Mouse (Mus musculus) liver, embryonic 14.5 days (tissue): ENCODE data around the gene Wfdc3. TPM values are rescaled to one million over a fixed set of nuclear protein-coding genes. Genes with fewer than 3 reads are reported as not detected.

Experiments
- ATAC-seq: fragments of 200-750 bp; cut with Nextera tagmentation; 2 replicates; pipeline ENCODE4 v1.8.0; 2017; ENCODE audit warnings: moderate number of reproducible peaks, mild to moderate bottlenecking, moderate library complexity; ENCODE audit not compliant: insufficient read depth
- DNase-seq, 3 experiments: peaks; one replicate each; pipeline ENCODE4 v3.0.0-alpha.2; 2012 to 2013; ENCODE audit warnings: low read depth in 3 of 3, low spot score in 3 of 3
- H3K27ac ChIP-seq: fragments of 300-500 bp; sonication (generic); 2 replicates; pipeline ENCODE4 v1.5.1; 2014; ENCODE audit warnings: moderate library complexity, mild to moderate bottlenecking, control low read depth, inconsistent platforms
- H3K27me3 ChIP-seq: fragments of 300-500 bp; sonication (generic); 2 replicates; pipeline ENCODE4 v1.6.1; 2014; ENCODE audit warnings: mild to moderate bottlenecking, low read length, moderate library complexity; ENCODE audit not compliant: control insufficient read depth, insufficient read depth
- H3K36me3 ChIP-seq: fragments of 300-500 bp; sonication (generic); replicated peaks from 2 replicates; pipeline ENCODE4 v1.6.1; 2014; ENCODE audit warnings: low read depth; ENCODE audit not compliant: control insufficient read depth, insufficient read depth
- H3K4me1 ChIP-seq, 2 experiments: fragments of 200-500 bp in 1 of 2; fragments of 300-500 bp in 1 of 2; sonication (generic) in 1 of 2; replicated peaks; 2 replicates each; pipeline ENCODE4 v1.6.1; 2012 to 2014; ENCODE audit warnings: antibody characterized with exemption in 1 of 2, inconsistent platforms in 1 of 2, low read length in 1 of 2; ENCODE audit not compliant: control insufficient read depth in 2 of 2, insufficient read depth in 2 of 2
- H3K4me2 ChIP-seq: fragments of 300-500 bp; sonication (generic); 2 replicates; pipeline ENCODE4 v1.6.1; 2014; ENCODE audit warnings: low read depth, mild to moderate bottlenecking, control low read depth, moderate library complexity
- H3K4me3 ChIP-seq, 2 experiments: fragments of 200-500 bp in 1 of 2; fragments of 300-500 bp in 1 of 2; sonication (generic) in 1 of 2; 2 replicates each; pipeline ENCODE4 v1.5.1; 2012 to 2014; ENCODE audit warnings: low read depth in 2 of 2, low read length in 2 of 2, mild to moderate bottlenecking in 2 of 2, control low read depth in 1 of 2, inconsistent platforms in 1 of 2, moderate library complexity in 1 of 2; ENCODE audit not compliant: insufficient read depth in 1 of 2
- H3K9ac ChIP-seq: fragments of 300-500 bp; sonication (generic); replicated peaks from 2 replicates; pipeline ENCODE4 v1.6.1; 2014; ENCODE audit warnings: mild to moderate bottlenecking, control low read depth, moderate library complexity
- H3K9me3 ChIP-seq: fragments of 300-500 bp; sonication (generic); 2 replicates; pipeline ENCODE4 v1.6.1; 2016; ENCODE audit warnings: low read length, mixed read lengths; ENCODE audit not compliant: control insufficient read depth
- CTCF ChIP-seq: IDR thresholded peaks from 2 replicates; pipeline ENCODE4 v1.5.1; 2016; ENCODE audit warnings: antibody characterized with exemption, low read depth, control low read depth
- EP300 ChIP-seq: IDR thresholded peaks from 2 replicates; pipeline ENCODE4 v1.6.1; 2016; ENCODE audit warnings: antibody characterized with exemption, low read depth
- WGBS: fragments of 180-500 bp; shearing (Covaris S2); extraction: QIAGEN DNeasy Blood & Tissue Kit; methylation state at CpG from one replicate; pipeline ENCODE4 v1.1.7; 2014; ENCODE audit not compliant: insufficient replicate concordance; 5-methylcytosine and 5-hydroxymethylcytosine counted together
- polyA plus RNA-seq, 2 experiments: library from polyadenylated mRNA; depleted of rRNA in 1 of 2; stranded (reverse) in 1 of 2; unstranded in 1 of 2; fragments of >200 nt; fragmentation: Nextera tagmentation in 1 of 2; extraction: Ambion mirVana in 1 of 2; gene quantifications; 2 replicates each; pipeline versions ENCODE4 v1.2.1 to v1.2.3; 2012 to 2014

Wfdc3 gene
- polyA plus RNA-seq, 2 experiments, result 1.9 to 2.1 TPM

DNA sequence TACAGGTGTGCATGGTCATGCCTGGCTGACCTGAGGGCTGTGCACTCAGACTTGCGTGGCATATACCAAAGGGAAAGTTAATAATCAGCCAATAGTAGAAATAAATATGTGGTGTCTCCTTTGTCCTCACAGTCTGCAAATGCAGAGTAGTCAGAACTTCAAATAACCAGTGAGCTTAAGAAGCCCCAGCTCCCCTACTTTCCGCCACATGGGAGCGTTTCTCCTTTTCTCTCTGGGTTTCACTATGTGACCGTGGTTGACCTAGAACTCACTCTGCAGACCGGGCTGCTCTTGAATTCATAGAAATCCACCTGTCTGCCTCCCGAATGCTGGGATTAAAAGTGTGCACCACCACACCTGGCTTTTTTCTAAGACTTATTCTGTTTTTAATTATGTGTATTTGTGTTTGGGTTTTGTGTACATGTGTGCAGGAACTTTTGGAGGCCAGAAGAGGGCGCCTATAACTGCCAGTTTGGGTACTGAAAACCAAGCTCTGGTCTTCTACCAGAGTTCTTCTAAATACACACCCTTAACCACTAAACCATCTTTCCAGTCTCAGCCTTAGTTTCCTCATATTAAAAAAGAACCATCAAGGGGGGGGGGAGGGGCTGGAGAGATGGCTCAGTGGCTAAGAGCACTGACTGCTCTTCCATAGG lies 38.3 kb upstream of the Wfdc3 start:
- H3K27me3 ChIP-seq, result peaks cover 12% of the 10 kb centered on the region
- DNase-seq (no peak), ATAC-seq (no peak)
- H3K4me3 ChIP-seq, result no peak overlapping the region
- 63% methylated on average over 7 of the region's 7 CpGs for WGBS
- peak; percentile 44; the same call in 1 of the 2 replicates for TF ChIP-seq CTCF
- no peak for TF ChIP-seq EP300
- no peak overlapping the region for H3K27ac ChIP-seq
- H3K4me1 ChIP-seq, result peaks cover 14 to 24% of the 10 kb centered on the region in 2 experiments
- H3K9me3 ChIP-seq, result no peaks in the 10 kb centered on the region
- no peak overlapping the region for H3K9ac ChIP-seq
- H3K36me3 ChIP-seq, result no peaks in the 10 kb centered on the region
- H3K4me2 ChIP-seq, result no peak overlapping the region

GRCm38 (mm10) chr2:164781876-164782275 lies 36.1 kb upstream of the Wfdc3 start:
- H3K4me3 ChIP-seq, result no peak overlapping the region
- WGBS, result 56% methylated on average over 4 of the region's 4 CpGs
- H3K36me3 ChIP-seq, result no peaks in the 10 kb centered on the region
- no peak for ATAC-seq
- no peak for DNase-seq
- peaks cover 22% of the 10 kb centered on the region for H3K27me3 ChIP-seq
- H3K27ac ChIP-seq, result no peak overlapping the region
- H3K4me1 ChIP-seq, result peaks cover 7 to 13% of the 10 kb centered on the region in 2 experiments
- no peaks in the 10 kb centered on the region for H3K9me3 ChIP-seq
- TF ChIP-seq EP300, result no peak
- no peak for TF ChIP-seq CTCF
- H3K9ac ChIP-seq, result no peak overlapping the region
- no peak overlapping the region for H3K4me2 ChIP-seq

GRCm38 (mm10) chr2:164779481-164780086 lies 33.9 kb upstream of the Wfdc3 start, which contains the start of gene Tnnc2:
Tnnc2 (minus strand) TSS chr2:164779967.
- peaks cover under 1 to 2% of the 10 kb centered on the region in 2 experiments; a peak in 3 of 4 replicates for H3K4me1 ChIP-seq
- no peak for TF ChIP-seq CTCF
- TF ChIP-seq EP300, result no peak
- no peak within 1 kb of the TSS for H3K4me2 ChIP-seq
- H3K27me3 ChIP-seq, result peaks cover 21% of the 10 kb centered on the region
- 65% methylated on average over 8 of the region's 8 CpGs for WGBS
- no peaks in the 10 kb centered on the region for H3K36me3 ChIP-seq
- ATAC-seq (no peak), DNase-seq (no peak)
- no peak within 1 kb of the TSS for H3K27ac ChIP-seq
- no peaks in the 10 kb centered on the region for H3K9me3 ChIP-seq
- no peak within 1 kb of the TSS for H3K4me3 ChIP-seq
- no peak within 1 kb of the TSS for H3K9ac ChIP-seq

GRCm38 (mm10) chr2:164778809-164779208 lies 33.1 kb upstream of the Wfdc3 start:
- TF ChIP-seq CTCF (no peak), EP300 (no peak)
- ATAC-seq (no peak), DNase-seq (no peak)
- no peak overlapping the region for H3K4me3 ChIP-seq
- no peak overlapping the region for H3K4me2 ChIP-seq
- WGBS, result 61% methylated on average over 7 of the region's 7 CpGs
- peaks cover 4 to 6% of the 10 kb centered on the region in 2 experiments for H3K4me1 ChIP-seq
- H3K9me3 ChIP-seq, result no peaks in the 10 kb centered on the region
- H3K27me3 ChIP-seq, result peaks cover 21% of the 10 kb centered on the region; the same call in 1 of the 2 replicates
- H3K27ac ChIP-seq, result no peak overlapping the region
- no peak overlapping the region for H3K9ac ChIP-seq
- no peaks in the 10 kb centered on the region for H3K36me3 ChIP-seq

- ATAC-seq, result no peak
- H3K27me3 ChIP-seq, result peaks cover 21% of the 10 kb centered on the region; the same call in 1 of the 2 replicates
Measured at GRCm38 (mm10) chr2:164778015-164778287, 32.2 kb upstream of the Wfdc3 start.

More at GRCm38 (mm10) chr2:164778015-164778287, 32.2 kb upstream of the Wfdc3 start:
- TF ChIP-seq EP300 (no peak), CTCF (no peak)
- Histone ChIP-seq H3K4me1 (peaks cover 12 to 15% of the 10 kb centered on the region in 2 experiments), H3K4me2 (no peak overlapping the region), H3K9me3 (no peaks in the 10 kb centered on the region), H3K36me3 (peaks cover 5% of the 10 kb centered on the region), H3K4me3 (no peak overlapping the region), H3K27ac (no peak overlapping the region), H3K9ac (no peak overlapping the region)
- no peak for DNase-seq
- 78% methylated on average over 11 of the region's 11 CpGs for WGBS
